Mouse (Mus musculus) T-helper 17 cell (primary cell): Measurements from ENCODE around the gene Plxnc1.

Experiments
- in situ Hi-C, 2 experiments: fragments of 300-600 bp; cut with MboI, MseI; formaldehyde crosslinking; loops; 1 replicate in 1 of 2; 2 replicates in 1 of 2; pipeline ENCODE4 v1.15.1; 2025; ENCODE audit warnings: high pct_unique_total_duplicates in 2 of 2

Gene Plxnc1

GRCm38 (mm10) chr10:94944691-94945205, at the start of gene Plxnc1:
TSS of gene Plxnc1 (minus strand) at chr10:94944835.
- in situ Hi-C loops = loop anchor here in 1 of 2 experiments (10.0 kb wide), 1 partner anchor 120 kb away; no protein-coding TSS in a partner anchor

DNA sequence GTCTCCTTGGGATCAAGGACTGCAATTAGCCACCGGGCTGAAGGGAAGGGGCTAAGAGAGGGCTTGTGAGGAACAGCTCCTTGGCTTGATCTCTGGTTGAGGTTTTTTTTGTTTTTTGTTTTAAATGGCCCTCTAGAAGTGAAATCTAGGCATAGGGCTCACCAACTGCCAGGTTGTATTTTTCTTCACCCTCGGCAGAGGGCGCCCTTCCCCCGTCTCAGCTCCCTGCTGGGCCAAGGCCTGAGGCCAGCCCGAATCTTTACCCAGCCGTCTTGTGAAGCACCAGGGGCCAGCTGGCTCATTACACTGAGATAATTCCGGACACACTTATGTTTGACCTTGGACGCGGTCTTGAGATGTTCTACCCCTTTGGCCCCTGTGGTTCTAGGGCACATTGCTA, 47.5 kb upstream of the Plxnc1 start:
- in situ Hi-C loops = loop anchor here in 1 of 2 experiments (5.0 kb wide), 1 partner anchor 480 kb away; no protein-coding TSS in a partner anchor

DNA sequence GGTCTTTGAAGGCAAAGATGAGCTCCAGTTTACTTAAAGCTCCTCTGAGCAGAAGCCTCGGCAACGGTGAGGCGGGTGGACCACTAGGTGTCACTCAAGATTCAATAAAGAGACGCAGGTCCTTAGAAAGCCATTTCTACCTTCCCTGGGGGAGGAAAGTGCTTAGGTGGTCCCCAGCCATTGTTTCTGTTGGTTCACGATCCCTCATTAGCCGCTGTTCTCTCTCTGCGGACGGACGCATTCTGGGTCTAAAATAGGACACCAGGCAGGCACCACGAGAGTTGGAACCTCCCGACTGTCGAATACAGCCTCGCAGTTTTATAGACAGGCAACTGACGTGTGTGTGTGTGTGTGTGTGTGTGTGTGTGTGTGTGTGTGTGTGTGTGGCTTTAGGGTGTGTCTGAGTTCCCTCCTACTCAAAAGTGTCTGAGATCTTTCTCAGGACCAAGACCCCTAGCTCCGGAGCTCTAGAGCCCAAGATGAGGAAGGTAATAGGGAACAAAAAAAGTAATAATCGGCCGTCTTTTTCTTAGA, 47.0 kb upstream of the Plxnc1 start:
- in situ Hi-C loops = loop anchor here in 1 of 2 experiments (5.0 kb wide), 1 partner anchor 481 kb away; no protein-coding TSS in a partner anchor

- in situ Hi-C loops = loop anchor here in 1 of 2 experiments (5.0 kb wide), 1 partner anchor 481 kb away; no protein-coding TSS in a partner anchor
Measured at GRCm38 (mm10) chr10:94990768-94991563, 46.3 kb upstream of the Plxnc1 start.

DNA sequence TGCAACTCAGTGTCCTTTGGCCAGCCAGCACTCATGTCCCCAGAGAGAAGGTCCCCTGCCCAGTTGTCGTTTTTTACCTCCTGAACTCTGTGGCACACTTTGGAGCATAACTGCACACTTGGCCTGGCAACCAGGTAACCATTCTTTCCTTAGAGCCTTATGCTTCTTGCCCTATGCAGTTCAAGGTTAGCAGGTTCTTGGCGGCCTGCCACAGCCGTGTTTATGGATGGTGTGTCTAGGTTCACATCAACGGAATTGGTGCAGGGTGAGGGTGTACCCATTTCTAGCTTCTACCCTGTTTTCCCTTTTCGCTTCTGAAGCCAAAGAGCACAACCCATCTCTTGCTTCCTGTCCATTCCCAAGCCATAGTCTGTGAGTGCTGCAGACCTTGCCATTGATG, 44.7 kb upstream of the Plxnc1 start:
- in situ Hi-C loops = no loop called here

DNA sequence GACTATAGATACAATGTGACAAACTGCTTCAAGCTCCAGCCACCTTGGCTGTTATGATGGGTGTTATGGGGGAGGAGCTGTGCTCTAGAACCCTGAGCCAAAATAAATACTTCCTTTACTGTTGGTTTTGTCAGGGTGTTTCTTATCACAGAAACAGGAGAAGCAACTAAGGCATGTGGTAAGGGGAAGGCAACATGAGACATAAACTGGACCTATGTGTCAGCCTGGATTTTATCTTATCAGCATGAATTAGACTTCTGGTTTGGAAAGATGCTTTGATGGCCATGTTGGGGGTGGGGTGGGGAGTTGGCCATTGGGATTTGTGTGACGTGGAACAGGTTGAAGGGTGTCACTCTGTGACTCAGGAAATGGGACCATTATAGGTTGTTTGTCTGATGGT, 40.5 kb upstream of the Plxnc1 start:
- in situ Hi-C loops = no loop called here

DNA sequence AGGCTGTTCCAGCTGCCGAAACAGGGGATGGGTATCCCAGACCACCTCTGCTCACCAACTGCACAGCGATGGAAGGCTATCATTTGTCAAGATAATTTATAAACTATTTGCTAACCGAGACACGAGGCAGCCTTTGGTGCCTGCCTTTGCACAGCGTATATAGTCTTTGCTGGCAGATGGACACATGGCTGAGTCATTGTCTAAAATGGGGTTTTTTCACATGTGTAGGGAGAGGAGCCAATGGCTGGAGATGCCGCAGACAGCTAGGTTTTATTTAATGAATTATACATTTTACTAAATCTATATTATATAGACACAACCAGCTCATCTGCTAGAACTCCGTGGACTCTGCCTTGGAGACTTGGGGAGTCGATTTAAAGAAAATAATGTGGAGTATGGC, 37.9 kb upstream of the Plxnc1 start:
- in situ Hi-C loops = no loop called here

GRCm38 (mm10) chr10:94981466-94982138, 37.0 kb upstream of the Plxnc1 start:
- in situ Hi-C loops = no loop called here

GRCm38 (mm10) chr10:94978265-94978822, 33.7 kb upstream of the Plxnc1 start:
- in situ Hi-C loops = no loop called here

DNA sequence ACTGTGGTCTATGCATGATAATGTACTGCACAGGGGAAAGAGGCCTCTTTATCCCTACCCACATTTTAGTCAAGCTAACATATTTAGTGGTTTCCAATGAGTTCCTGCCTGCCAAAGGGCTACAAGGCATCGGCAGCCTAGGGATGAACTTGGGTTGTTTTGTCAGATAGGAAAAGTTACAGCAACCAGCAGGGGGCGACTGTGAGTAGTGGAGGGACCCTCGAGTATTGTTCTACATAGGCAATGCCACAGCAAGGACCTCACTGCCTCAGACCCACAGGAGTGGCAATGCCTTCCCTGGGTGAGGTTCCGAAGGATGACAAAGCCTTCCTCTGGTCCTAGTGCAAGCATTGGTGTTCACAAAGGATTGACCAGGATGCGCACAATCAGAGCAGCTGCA, 31.7 kb upstream of the Plxnc1 start:
- in situ Hi-C loops = no loop called here

- in situ Hi-C loops = no loop called here
Measured at GRCm38 (mm10) chr10:94975099-94975496, 30.5 kb upstream of the Plxnc1 start.

- in situ Hi-C loops = no loop called here
Measured at GRCm38 (mm10) chr10:94974345-94975098, 29.9 kb upstream of the Plxnc1 start.

DNA sequence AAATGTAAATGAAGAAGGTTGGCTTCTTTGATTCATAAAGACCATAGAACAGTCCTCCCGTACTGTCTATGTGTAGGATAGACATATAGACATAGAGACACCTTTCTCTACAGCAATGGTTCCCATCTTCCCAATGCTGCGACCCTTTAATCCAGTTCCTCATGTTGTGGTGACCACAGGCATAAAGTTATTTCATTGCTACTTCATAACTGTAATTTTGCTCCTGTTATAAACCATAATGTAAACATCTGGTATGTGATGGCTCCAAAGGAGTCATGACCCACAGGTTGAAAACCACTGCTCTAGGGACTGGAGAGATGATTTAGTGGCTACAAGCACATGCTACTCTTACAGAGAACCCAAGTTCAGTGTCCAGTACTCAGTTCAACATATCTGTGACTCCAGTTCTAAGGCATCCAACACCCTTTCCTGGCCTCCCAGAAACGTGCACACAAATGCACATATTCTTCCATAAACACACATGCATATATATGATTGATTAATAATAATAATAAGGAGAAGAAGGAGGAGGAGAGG, 27.1 kb upstream of the Plxnc1 start:
- in situ Hi-C loops = no loop called here

DNA sequence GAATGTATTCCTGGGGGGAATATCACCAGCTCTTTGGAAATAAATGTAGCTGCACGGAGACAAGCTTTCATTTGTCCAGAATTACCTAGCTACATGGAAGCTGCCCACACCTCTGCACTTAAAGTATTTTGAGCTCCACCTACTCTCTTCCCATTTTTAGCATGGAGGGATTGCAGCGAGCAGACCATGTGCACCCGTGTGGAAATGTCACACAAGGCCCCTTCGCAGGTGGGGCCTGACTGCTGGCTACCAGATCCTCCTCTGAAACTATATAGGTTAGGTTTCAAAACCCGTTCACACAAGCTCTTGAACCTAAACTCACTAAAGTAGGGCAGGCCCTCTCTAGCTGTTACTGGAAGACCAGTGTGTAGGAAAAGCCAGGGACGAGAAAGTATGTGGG, 25.6 kb upstream of the Plxnc1 start:
- in situ Hi-C loops = no loop called here

DNA sequence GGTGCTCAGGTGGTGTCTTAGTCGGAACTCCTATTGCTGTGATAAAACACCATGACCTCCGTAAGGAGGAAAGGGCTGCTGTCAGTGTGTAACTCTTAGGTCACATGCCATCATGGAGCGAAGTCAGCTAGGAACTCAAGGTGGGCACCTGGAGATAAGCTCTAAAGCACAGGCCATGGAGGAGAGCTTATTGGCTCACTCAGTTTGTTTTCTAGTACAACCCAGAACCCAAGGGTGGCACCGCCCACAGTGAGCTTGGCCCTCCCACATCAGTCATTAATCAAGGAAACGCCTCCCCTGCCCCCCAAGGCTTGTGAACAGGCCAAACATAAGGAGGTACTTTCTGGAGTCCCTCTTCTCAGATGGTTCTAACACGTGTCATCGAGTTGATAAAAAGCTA, 22.8 kb upstream of the Plxnc1 start:
- in situ Hi-C loops = loop anchor here in 1 of 2 experiments (10.0 kb wide), 1 partner anchor 483 kb away; no protein-coding TSS in a partner anchor

- in situ Hi-C loops = loop anchor here in 1 of 2 experiments (10.0 kb wide), 1 partner anchor 482 kb away; no protein-coding TSS in a partner anchor
Measured at GRCm38 (mm10) chr10:94966789-94967188, 22.2 kb upstream of the Plxnc1 start.

GRCm38 (mm10) chr10:94965093-94965492, 20.5 kb upstream of the Plxnc1 start:
- in situ Hi-C loops = loop anchor here in 1 of 2 experiments (10.0 kb wide), 1 partner anchor 480 kb away; no protein-coding TSS in a partner anchor

- in situ Hi-C loops = loop anchor here (5.0 to 10.0 kb wide), 3 partner anchors 335 to 477 kb away; no protein-coding TSS in a partner anchor
Measured at GRCm38 (mm10) chr10:94962005-94962404, 17.4 kb upstream of the Plxnc1 start.

GRCm38 (mm10) chr10:94961283-94961682, 16.6 kb upstream of the Plxnc1 start:
- in situ Hi-C loops = loop anchor here (5.0 to 10.0 kb wide), 3 partner anchors 334 to 476 kb away; no protein-coding TSS in a partner anchor

DNA sequence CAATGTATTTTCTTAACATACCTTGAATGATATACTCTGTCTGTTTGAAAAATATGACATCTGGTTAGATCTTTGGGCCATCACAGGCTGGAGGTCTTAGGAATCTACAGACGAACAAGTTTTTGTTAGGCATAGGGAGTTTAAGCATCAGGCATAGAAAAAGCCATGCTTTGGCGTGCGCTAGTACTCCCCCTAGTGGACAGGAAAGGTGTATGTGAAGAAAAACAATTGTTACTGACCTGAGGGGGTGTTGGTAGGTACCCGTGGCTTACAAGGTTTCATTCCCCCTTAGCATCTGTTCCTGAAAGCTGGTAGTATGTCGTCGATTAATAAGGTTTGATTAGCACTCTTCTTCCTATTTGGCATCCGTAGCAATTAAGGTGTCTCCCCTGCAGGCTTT, 13.7 kb upstream of the Plxnc1 start:
- in situ Hi-C loops = no loop called here
